Mouse (Mus musculus) c-Kit-negative CD71-positive TER-119-positive erythroid progenitor cells, embryonic 14.5 days (primary cell): ENCODE results near the gene U2af1.

Source experiments
- DNase-seq: peaks from one replicate; pipeline ENCODE4 v3.0.0-alpha.2; 2013; ENCODE audit warnings: low read depth, low spot score

The U2af1 gene

GRCm38 (mm10) chr17:31662855-31663254 lies 4.2 kb upstream of the U2af1 start:
- DNase-seq: no peak

DNA sequence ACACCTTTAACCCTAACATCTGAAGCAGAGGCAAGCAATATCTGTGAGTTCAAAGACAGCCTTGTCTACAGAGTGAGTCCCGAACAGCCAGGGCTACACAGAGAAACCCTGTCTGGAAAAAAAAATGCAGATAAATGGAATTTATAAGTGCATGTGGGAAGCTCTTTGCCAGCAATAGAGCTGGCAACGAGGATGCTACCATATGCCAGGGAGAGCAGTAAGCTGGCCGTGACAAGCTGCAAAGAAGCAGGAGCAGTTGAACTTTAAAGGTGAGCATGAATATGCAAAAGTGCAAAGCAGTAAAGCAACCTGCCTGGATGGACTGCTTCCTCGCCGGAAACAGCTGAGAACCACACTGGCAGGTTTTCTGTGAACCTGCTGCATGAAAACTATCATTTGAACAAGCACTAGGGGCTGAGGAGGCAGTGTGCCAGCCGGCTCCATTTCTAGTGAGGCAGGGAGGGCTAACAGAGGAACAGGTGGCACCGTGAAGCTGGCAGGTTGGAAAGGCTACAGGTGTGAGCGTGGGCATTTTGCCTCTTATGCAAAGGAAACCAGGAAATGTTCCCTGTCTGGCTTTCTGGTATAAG lies 2.1 kb upstream of the U2af1 start:
- DNase-seq: no peak

DNA sequence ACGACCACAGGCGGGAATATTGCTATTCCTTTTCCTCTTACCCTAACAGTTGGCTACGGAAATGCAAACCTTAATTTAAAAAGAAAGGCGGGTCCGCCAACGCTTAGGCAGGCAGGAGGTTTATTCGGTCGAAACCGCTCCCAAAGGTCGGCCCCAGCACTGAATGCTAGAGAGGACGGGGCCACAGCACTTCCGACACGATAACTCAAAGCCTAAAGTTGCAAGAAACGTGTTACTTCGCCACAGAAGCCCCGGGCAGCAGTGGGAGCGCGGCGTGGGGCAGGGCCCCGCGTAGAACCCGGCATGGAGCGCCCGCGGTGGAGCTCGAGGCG lies 590 bp downstream of the U2af1 start:
- DNase-seq: no peak

- DNase-seq: peak; percentile 17
These were observed 1.3 kb downstream of the U2af1 start for GRCm38 (mm10) chr17:31657141-31657983.

DNA sequence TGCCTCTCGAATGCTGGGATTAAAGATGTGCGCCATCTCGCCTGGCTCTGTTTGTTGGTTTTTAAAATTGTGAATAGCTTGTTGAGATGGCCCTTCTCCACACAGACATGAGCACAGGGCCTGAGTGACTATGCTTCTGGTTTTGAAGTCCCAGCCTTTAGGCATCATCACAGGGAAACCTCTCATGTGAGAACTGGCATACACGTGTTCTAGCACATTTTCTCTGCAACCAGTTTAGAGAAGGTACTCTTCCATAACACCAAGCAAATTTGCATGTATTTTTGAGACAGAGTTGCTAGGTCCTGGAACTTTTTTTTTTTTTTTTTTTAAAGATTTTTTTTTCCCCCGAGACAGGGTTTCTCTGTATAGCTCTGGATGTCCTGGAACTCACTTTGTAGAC lies 2.0 kb downstream of the U2af1 start:
- no peak for DNase-seq

GRCm38 (mm10) chr17:31655366-31655765 lies 3.3 kb downstream of the U2af1 start:
- no peak for DNase-seq

DNA sequence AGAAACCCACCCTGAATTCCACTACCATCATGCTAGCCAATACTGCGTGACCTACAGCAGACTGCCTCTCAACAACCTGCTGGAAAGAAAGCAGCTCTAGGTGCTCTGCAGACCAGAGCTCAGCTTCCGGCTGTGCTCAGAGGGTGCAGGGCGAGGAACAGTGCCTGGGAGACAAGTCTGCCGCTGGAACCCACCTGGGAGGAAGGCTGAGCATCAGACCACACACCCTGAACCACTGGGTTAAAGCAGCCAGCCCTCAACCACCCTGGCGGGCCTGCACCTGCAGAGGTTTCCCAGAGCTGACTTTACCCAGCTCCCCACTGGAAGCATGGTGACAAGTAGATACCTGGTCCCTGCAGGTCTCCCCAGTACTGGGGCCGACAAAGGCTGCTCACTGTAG lies 5.4 kb downstream of the U2af1 start:
- DNase-seq: no peak

DNA sequence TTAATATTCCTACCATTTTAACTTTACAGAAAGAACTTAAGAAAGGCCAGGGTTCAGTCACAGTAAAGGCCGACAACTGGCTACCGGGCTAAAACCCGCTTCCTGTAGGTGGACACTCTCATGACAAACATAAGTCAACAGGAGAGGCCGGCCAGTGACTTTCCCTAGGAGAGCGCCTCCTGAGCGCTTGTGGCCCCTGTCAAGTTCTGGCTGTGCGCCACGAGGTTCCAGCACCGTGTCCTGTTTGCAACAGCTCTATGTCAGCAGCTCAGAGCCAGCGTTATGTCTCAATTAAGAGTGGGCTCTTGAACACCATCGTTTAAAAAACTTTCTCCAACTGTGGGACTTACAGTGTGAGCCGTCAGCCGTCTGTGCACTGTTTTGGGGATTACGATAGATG lies 6.5 kb downstream of the U2af1 start:
- DNase-seq: no peak

- no peak for DNase-seq
These were observed 12.3 kb downstream of the U2af1 start for GRCm38 (mm10) chr17:31646199-31647002.

GRCm38 (mm10) chr17:31642913-31643312 lies 15.8 kb downstream of the U2af1 start:
- DNase-seq: no peak

DNA sequence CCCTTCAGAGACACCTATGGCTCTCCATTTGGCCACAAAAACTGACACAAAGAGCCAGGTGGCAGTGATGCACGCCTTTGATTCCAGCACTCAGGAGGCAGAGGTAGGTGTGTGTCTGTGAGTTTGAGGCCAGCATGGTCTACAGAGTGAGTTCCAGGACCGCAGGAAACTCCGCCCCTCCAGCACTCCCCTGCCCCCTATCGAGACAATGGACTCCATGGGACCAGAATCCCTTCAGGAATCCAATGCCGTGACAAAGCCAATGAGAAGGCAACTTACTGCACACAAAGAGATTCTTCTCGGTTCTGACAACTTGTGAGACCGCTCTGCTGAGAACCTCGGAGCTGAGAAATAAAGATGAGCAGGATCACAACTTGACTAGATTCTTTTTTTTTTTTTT lies 16.4 kb downstream of the U2af1 start:
- no peak for DNase-seq

DNA sequence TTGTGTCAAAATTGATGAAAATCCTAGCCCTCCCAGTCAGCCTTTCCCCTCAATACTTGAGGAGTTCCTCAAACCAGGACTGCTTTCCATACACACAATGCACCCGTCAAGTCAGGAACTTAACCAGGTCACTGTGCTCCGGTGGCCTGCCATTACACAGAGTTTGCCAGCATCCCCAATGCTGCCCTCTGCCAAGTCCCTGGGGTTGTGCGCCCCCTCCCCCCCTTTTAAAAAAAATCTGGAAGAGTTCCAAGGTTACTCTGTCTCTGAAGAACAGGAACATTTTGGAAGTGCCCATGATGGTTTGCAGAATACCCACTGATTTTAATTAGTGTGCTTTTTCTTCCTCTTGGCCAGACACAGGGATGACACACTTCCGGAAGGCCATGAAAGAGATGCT lies 19.0 kb downstream of the U2af1 start:
- no peak for DNase-seq

DNA sequence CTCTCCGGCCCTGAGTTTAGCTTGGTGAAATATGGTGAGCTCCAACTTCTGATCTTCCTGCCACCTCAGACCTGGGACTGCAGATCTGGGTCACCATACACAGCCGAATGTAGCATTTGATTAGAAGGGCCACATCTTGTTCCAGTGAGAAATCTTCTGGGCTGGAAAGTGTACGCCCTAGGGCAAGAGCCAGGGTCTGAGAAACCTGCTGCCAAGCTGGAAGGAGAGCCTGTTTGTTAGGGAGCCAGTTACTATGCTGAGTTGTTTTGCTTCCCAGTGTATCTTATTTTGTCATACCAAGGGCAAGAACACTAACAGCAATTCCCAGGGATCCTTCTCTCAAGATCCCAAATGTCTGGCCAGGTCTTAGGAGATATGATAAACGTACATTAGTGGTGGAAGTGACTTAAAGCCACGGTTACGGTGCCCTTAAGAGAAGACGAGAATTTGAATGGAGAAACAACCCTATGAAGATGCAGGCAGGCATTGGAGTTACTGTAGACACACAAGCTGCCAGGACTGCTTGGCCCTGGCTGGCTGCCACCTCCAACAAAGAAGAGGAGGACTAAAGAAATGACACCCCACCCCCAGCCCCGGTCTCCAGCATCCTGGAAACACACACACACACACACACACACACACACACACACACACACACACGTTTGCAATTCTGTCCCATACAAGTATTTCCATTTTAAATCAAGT lies 20.7 kb downstream of the U2af1 start:
- DNase-seq: no peak

- DNase-seq: no peak
These were observed 21.5 kb downstream of the U2af1 start, which contains the start of gene Cbs for GRCm38 (mm10) chr17:31636942-31637811. Cbs (minus strand) TSS chr17:31637238.

DNA sequence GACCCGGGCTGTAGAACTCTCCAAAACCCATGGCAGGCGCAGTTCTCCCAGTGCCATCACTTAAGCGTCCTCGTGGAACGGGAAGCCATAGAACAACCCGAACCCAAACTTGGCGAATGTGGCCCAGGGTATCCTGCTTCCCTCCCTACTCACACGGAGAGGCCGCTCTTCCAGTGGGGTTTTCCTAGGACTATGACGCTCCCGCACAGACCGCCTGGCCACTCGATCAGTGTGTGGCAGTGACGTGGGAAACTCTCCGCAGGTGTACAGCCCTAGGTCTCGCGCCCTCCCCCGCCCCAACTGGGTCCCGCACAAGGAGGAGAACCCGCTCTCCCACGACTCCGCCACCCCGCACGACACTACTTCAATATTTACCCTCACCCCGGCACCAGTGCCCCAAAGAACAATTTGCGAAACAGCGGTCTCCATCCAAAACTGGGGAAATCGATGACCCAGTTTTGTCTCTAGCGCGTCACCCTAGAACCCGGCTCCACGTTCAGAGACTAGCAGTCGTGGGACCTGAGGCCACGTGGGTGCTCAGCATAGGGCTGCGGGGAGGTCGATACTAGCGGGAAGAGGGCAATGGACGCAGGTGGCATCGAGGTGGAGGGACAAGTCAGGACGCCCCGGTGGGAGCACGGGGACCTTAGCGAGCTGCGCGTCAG lies 22.3 kb downstream of the U2af1 start:
- no peak for DNase-seq

GRCm38 (mm10) chr17:31635781-31636180 lies 22.9 kb downstream of the U2af1 start:
- no peak for DNase-seq

DNA sequence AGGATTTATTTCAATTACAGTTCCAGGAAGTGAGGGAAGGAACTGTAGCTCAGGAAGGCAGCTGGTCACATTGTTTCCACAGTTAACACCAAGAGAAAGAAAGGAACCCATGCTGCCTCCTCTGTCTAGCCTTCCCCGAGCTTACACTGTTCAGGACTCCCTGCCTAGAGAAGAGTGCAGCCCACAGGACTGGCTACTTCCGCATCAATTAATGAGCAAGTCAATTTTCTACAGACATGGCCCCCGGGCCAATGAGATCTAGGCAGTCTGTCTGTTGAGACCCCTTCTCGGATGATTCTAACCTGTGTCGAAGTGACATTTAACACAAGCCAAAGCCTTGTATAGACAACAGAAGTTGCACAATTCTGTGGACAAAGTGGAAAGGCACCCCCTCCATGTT lies 23.8 kb downstream of the U2af1 start:
- no peak for DNase-seq

- no peak for DNase-seq
These were observed 25.7 kb downstream of the U2af1 start for GRCm38 (mm10) chr17:31633007-31633406.

- DNase-seq: no peak
These were observed 27.5 kb downstream of the U2af1 start for GRCm38 (mm10) chr17:31631081-31631800.

- DNase-seq: no peak
These were observed 30.7 kb downstream of the U2af1 start for GRCm38 (mm10) chr17:31627961-31628360.
